Mouse (Mus musculus) R1 (cell line): ENCODE results near the gene Slc25a42.

Experiments
- DNase-seq: peaks from one replicate; pipeline ENCODE4 v3.0.0-alpha.2; 2018; ENCODE audit warnings: low read depth, low spot score

Slc25a42 gene

DNA sequence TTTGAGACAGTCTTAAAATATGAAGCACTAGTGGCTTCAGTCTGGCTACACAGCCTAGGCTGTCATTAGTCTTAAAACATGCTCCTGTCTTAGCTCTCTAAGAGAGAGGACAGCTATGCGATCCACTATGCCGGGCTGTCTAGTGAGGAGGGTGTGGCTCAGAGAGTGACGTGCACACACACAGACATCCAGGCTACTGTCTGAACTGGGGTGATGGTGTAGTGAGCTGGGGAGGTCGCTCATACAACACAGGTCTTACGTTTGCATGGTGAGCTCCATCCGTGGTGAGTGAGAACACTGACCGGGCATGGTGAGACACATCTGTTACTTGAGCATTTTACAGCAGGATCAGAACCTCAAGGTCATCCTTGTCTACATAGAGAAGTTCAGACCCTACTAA, 40.9 kb downstream of the Slc25a42 start:
- DNase-seq = no peak

GRCm38 (mm10) chr8:70170748-70171147, 41.4 kb downstream of the Slc25a42 start:
- no peak for DNase-seq

DNA sequence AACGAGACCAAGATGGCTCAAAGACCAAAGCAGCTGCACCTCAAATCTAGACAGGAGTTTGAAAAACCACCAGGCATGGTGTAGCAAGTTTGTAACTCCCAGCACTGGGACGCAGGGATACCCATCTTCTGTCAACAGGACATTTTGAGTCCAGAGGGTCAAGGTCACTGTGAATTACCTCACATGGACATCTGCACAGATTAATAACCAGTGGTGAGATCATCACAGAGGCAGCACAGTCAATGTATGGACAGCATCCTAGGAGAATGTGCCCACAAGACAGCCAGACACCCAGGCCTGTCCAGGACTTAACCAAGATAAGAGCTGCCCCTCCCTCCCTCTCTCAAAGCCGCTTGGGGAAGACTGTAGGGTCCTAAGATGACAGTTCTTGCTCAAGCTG, 42.0 kb downstream of the Slc25a42 start:
- no peak for DNase-seq

DNA sequence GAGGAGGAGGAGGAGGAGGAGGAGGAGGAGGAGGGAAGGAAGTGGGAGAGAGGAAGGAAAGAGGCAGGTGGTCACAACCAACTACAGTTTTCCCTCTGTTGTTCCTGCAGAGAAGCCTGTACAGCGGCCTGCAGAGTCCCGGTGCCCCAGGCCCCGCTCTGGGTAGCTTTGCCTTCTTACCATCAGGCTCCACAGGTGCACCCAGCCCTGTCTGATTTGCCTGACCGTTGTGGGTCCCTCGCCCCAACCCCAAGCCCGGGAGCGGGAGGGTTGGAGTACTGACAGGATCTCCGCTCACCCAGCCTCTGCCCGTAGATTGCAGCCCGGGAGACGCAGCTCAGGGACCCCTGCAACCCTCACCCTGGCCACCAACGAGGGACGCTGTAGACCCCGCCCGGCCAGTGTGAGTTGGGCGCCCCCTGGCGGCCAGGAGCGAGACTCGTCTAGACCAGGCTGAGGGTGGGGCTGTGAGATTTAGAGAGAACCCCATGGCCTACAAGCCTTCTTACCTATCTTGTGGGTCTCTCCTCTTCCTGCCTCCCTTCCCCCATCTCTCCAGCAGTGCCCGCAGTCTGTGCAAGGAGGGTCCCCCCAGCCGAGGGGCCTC, 45.5 kb downstream of the Slc25a42 start:
- DNase-seq = peak; percentile 75

DNA sequence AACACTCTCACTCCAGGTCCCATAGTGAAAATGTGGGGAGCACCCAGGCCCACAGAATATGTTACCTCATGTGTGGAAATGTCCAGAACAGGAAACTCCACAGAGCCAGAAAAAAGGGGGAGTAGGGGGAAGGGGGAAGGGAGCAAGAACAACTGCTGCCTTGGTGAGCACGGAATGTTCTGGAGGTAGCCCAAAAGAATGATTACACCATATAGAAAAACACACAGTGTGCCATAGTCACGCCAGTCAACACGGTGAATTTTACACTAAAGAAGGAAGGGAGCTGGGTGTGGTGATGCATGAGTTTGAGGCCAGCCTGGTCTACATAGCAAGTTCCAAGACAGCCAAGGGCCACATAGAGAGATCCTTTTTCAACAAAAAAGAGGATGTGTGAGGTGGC, 48.8 kb downstream of the Slc25a42 start:
- DNase-seq = no peak

GRCm38 (mm10) chr8:70160015-70160414, 52.1 kb downstream of the Slc25a42 start:
- no peak for DNase-seq

GRCm38 (mm10) chr8:70159211-70159610, 52.9 kb downstream of the Slc25a42 start:
- no peak for DNase-seq

DNA sequence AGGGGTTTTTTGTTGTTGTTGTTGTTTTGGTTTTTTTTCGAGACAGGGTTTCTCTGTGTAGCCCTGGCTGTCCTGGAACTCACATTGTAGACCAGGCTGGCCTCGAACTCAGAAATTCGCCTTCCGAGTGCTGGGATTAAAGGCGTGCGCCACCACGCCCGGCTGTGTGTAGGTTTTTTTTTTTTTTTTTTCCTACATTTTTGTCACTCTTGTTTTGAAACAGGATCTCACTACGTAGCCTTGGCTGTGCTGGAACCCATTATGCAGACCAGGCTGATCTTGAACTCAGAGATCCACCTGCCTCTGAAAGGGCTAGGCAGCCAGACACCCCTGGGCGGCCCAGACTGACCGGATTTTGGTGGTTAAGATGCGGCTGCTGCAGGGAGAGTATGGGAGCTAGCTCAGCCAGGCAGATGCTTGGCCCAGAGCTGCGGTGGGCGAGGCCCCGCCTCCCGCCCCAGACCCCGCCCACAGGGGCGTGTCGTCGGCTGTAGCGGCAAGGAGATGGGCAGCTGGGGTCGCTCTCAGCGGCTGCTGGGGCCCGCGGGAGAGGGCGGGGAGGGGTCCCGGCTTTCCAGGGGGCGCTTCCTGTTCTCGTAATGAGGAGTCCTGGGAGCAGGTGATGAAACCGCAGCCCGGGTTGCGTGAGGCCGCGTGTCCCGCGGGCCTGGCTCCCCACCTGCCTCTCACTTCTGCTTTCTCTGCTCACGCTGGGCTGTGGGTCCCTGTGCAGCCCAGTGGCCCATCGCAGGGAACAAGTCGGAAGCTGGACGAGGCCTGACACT, 53.8 kb downstream of the Slc25a42 start:
- peak; percentile 82 for DNase-seq

- no peak for DNase-seq
Observed at GRCm38 (mm10) chr8:70157240-70157800, 54.8 kb downstream of the Slc25a42 start.

DNA sequence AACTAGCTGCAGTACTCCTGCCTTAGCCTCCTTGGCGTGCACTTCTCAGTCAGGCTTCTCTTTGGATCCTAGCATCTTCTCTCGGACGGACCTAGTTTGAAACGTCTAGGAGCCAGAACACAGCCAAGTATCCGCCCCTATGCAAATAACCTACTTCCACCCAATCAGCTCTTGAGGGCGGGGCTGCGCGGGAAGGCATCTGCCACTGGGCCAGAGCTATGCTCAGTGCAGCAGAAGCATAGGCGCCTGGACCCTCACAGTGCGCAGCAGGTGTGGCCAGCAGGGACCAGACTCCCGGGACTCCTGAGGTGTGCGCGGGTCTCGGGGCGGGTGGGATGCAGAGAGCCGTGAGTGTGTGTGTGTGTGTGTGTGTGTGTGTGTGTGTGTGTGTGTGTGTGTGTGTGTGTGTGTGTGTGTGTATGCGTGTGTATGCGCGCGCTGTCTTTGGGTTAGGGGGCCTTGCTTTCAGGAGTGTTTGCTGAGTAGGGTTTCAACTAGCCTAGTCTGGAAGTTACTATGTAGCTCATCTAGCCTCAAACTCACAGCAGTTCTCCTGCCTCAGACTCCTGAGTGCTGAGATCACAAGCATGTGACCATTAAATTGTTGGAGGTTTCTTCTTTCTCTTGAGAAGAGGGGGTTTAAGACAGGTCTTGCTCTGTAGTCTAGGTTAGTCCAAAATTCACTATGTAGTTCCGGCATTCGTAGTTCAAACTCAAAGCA, 59.4 kb downstream of the Slc25a42 start:
- DNase-seq = peak; percentile 93

- no peak for DNase-seq
Observed at GRCm38 (mm10) chr8:70150158-70150557, 61.9 kb downstream of the Slc25a42 start.

GRCm38 (mm10) chr8:70147678-70148607, 64.2 kb downstream of the Slc25a42 start:
- no peak for DNase-seq

GRCm38 (mm10) chr8:70139981-70140380, 72.1 kb downstream of the Slc25a42 start:
- no peak for DNase-seq

DNA sequence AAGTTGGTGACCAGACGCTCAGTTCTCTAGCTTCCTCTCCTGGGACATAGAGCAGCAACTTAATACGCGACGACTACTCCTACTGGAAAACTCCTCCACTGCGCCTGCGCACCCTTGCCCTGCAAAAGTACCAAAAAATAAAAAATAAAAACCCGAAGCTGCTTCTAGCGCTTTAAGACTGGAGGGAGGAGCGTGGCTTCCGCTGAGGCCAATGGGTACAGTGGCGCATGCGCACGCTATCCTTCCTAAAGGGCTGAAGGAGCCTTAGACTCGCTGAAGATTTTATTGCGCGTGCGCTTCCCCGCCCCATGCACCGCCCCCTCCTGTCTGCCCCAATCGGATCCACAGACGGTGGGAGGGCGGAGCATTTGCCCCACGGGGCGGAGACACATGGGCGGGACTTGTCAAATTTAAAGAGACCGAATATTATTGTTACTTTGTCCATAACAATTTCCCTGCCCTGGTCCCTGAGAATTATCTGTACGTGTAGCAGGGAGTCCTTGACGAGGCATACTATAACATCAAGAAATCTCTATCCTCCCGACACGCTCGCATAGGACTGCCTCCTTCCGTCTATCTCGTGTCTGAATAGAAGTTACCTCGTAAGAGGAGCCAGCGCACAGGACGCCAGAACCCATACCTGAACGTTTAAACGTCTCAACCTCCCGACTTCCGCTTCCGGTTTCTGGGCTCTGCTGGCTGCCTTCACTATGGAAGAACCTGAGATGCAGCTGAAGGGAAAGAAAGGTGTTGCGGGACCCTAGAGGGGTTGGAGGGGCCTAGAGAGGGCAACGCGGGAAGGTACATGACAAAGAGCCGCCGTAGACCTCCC, 72.9 kb downstream of the Slc25a42 start, which contains the start of the genes Rfxank, Borcs8 and Mef2b:
TSS of gene Rfxank (minus strand) at position 129 of the 832 bp plus-strand sequence.
TSS of gene Borcs8 (plus strand) at position 474 of the 832 bp plus-strand sequence.
TSS of gene Mef2b (plus strand) at position 686 of the 832 bp plus-strand sequence.
- DNase-seq = peak; percentile 99

DNA sequence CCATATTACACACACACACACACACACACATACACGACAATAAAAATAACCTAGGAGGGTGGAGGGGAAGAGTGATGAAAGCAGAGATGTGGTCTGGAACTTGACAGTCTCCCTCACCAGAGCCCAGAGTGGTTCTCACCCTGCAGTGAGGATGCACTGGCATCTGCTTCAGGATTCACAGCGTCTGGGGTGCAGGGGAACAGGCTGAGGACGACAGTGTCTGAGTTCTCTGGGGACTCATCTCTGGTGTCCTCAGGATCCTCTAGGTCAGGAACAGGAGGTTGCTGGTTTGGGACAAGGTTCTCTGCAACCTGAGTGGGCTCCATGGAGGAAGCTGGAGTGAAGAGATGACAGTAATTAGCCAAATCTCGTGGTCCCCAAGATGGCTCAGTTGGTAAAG, 74.2 kb downstream of the Slc25a42 start:
- no peak for DNase-seq

DNA sequence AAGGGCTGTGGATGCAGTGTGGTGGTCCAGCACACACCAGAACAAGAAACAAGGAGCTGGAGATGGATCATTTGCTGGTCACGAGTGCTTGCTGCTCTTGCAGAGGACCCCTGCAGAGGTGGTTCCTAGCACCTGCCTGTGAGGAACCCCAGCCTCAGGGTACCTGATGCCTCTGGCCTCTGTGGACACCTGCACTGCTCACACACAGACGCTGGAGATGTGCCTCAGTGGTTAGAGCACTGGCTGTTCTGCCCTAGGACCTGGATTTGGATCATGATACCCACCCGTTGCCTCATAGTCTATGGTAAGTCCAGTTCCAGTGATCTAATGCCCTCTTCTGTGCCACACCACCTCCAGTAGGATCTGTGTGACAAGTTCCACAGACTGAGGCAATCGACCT, 75.5 kb downstream of the Slc25a42 start:
- no peak for DNase-seq

GRCm38 (mm10) chr8:70134931-70135330, 77.2 kb downstream of the Slc25a42 start:
- no peak for DNase-seq
